Mouse (Mus musculus) embryonic fibroblast, embryonic 13.5 days (primary cell): Measurements from ENCODE around the gene Snap47.

Experiments
- CTCF ChIP-seq: IDR thresholded peaks from 2 replicates; pipeline ENCODE4 v1.5.1; 2011; ENCODE audit warnings: mild to moderate bottlenecking, control low read depth, low read length, moderate library complexity, borderline replicate concordance; ENCODE audit not compliant: insufficient read depth
- POLR2A ChIP-seq: IDR thresholded peaks from 2 replicates; pipeline ENCODE4 v1.6.1; 2011; ENCODE audit warnings: low read depth, mild to moderate bottlenecking, control low read depth, low read length, moderate library complexity

GRCm38 (mm10) chr11:59405761-59406160 is 45.2 kb downstream of the Snap47 start:
- no peak for TF ChIP-seq CTCF
- TF ChIP-seq POLR2A = no peak
